26 mouse cellular contexts compared by ENCODE assay signal in genomic region chr11:85470508-85470907, GRCm38 (mm10).
DNase-seq lines count a peak whose midpoint lies in the region; ATAC-seq lines count a peak whose summit lies in the region.
"Had no signal": no experiment of that assay in that cellular context is flagged by ENCODE, and none has a peak within 500 bp of the region (broad histone marks: within the 10 kb centered on the region; RNA-seq: fewer than 3 reads in every experiment).

No protein-coding gene starts in this region.

- H3K9me3 ChIP-seq in hindbrain, embryonic 11.5 days (ENCODE audit: control insufficient read depth, low read length): no peaks in the 10 kb centered on the region
- no peaks in the 10 kb centered on the region for H3K9me3 ChIP-seq in hindbrain, embryonic 13.5 days
- H3K9me3 ChIP-seq in midbrain, embryonic 11.5 days (ENCODE audit: control insufficient read depth, low read length): no peaks in the 10 kb centered on the region
- no peaks in the 10 kb centered on the region for H3K9me3 ChIP-seq in midbrain, embryonic 13.5 days
- H3K9me3 ChIP-seq: embryonic facial prominence, embryonic 13.5 days; forebrain, embryonic 15.5 days; G1E; heart, embryonic 10.5 days; heart, embryonic 15.5 days had no signal

- no peaks in the 10 kb centered on the region for H3K36me3 ChIP-seq in hindbrain, embryonic 11.5 days (ENCODE audit: control insufficient read depth, insufficient read depth, low read length)
- no peaks in the 10 kb centered on the region for H3K36me3 ChIP-seq in hindbrain, embryonic 13.5 days
- no peaks in the 10 kb centered on the region for H3K36me3 ChIP-seq in midbrain, embryonic 11.5 days (ENCODE audit: control insufficient read depth, insufficient read depth, low read length)
- H3K36me3 ChIP-seq in midbrain, embryonic 13.5 days: no peaks in the 10 kb centered on the region
- H3K36me3 ChIP-seq: embryonic facial prominence, embryonic 13.5 days; forebrain, embryonic 15.5 days; G1E; heart, embryonic 10.5 days; heart, embryonic 15.5 days had no signal

- peak; percentile 14 for DNase-seq in embryo, embryonic 11 days
- no peak for DNase-seq in embryo, embryonic 10 days (ENCODE audit: low spot score)
- peak; percentile 21 for DNase-seq in hindbrain, embryonic 11.5 days (ENCODE audit: low spot score)
- DNase-seq in midbrain, embryonic 11.5 days (ENCODE audit: low spot score, missing footprints): peak; percentile 83
- DNase-seq in retina, embryonic 14.5 days (ENCODE audit: low spot score): peak; percentile 38
- no peak for DNase-seq in frontal cortex, postnatal 10 days (ENCODE audit: low spot score in 2 of 2)
- DNase-seq: adrenal gland, adult 8-10 months; adrenal gland, postnatal 36 days; B cell, adult 2 months; cerebellum, adult 11 months; cerebellum, adult 9-10 months; cerebellum, postnatal 25 days; gastrocnemius, adult 2 months; gastrocnemius, postnatal 36 days; heart, adult 18-20 months; heart, postnatal 14 days; kidney, adult 11 months had no signal

- no peaks in the 10 kb centered on the region; the same call in 1 of the 2 replicates for H3K4me1 ChIP-seq in hindbrain, embryonic 11.5 days (replicated peaks; ENCODE audit: control insufficient read depth, insufficient read depth, low read length)
- H3K4me1 ChIP-seq in hindbrain, embryonic 13.5 days (replicated peaks): peaks cover 9% of the 10 kb centered on the region
- H3K4me1 ChIP-seq in midbrain, embryonic 11.5 days (ENCODE audit: control insufficient read depth, insufficient read depth, low read length): peaks cover 8% of the 10 kb centered on the region
- H3K4me1 ChIP-seq in midbrain, embryonic 13.5 days (replicated peaks): peaks cover 20% of the 10 kb centered on the region

- no peak overlapping the region for H3K4me2 ChIP-seq in hindbrain, embryonic 11.5 days (replicated peaks; ENCODE audit: low read depth, low read length)
- no peak overlapping the region for H3K4me2 ChIP-seq in hindbrain, embryonic 13.5 days
- no peak overlapping the region for H3K4me2 ChIP-seq in midbrain, embryonic 11.5 days
- H3K4me2 ChIP-seq in midbrain, embryonic 13.5 days (replicated peaks): no peak overlapping the region
- H3K4me2 ChIP-seq: embryonic facial prominence, embryonic 13.5 days; forebrain, embryonic 15.5 days; heart, embryonic 15.5 days had no signal

- ATAC-seq in hindbrain, embryonic 11.5 days (ENCODE audit: low FRiP score): no peak
- ATAC-seq in hindbrain, embryonic 13.5 days (ENCODE audit: low FRiP score): no peak
- ATAC-seq in midbrain, embryonic 11.5 days (ENCODE audit: low FRiP score): no peak
- no peak for ATAC-seq in midbrain, embryonic 13.5 days
- ATAC-seq: CD4-positive, CD25-positive, alpha-beta regulatory T cell, adult 4 months; forebrain, embryonic 15.5 days; hindbrain, embryonic 16.5 days had no signal

- H3K27me3 ChIP-seq in hindbrain, embryonic 11.5 days (ENCODE audit: control insufficient read depth, insufficient read depth, low read length): no peaks in the 10 kb centered on the region
- H3K27me3 ChIP-seq in hindbrain, embryonic 13.5 days: 0 out of 2 replicates have a peak, but pooled peaks cover 7% of the 10 kb centered on the region
- H3K27me3 ChIP-seq in midbrain, embryonic 11.5 days (ENCODE audit: control insufficient read depth, insufficient read depth, low read length): peaks cover 13% of the 10 kb centered on the region
- H3K27me3 ChIP-seq in midbrain, embryonic 13.5 days: peaks cover 55% of the 10 kb centered on the region
- H3K27me3 ChIP-seq: embryonic facial prominence, embryonic 13.5 days; heart, embryonic 15.5 days had no signal

- WGBS in hindbrain, embryonic 11.5 days: 41% methylated on average over 4 of the region's 4 CpGs
- 17% methylated on average over 4 of the region's 4 CpGs for WGBS in hindbrain, embryonic 13.5 days
- WGBS in midbrain, embryonic 11.5 days: 31% methylated on average over 4 of the region's 4 CpGs
- WGBS in midbrain, embryonic 13.5 days: 9% methylated on average over 4 of the region's 4 CpGs

- H3K4me3 ChIP-seq in hindbrain, embryonic 11.5 days (ENCODE audit: low read depth, low read length): no peak overlapping the region
- H3K4me3 ChIP-seq in hindbrain, embryonic 13.5 days: no peak overlapping the region
- no peak overlapping the region for H3K4me3 ChIP-seq in midbrain, embryonic 11.5 days (ENCODE audit: low read depth, low read length)
- H3K4me3 ChIP-seq in midbrain, embryonic 13.5 days (replicated peaks): no peak overlapping the region
- H3K4me3 ChIP-seq: embryonic facial prominence, embryonic 13.5 days; forebrain, embryonic 15.5 days; gastrocnemius, adult 2 months; heart, embryonic 10.5 days; heart, embryonic 15.5 days had no signal

- no peak overlapping the region for H3K9ac ChIP-seq in hindbrain, embryonic 11.5 days (ENCODE audit: low read depth, low read length)
- no peak overlapping the region for H3K9ac ChIP-seq in hindbrain, embryonic 13.5 days
- H3K9ac ChIP-seq in midbrain, embryonic 11.5 days (ENCODE audit: low read length): no peak overlapping the region
- H3K9ac ChIP-seq in midbrain, embryonic 13.5 days (replicated peaks): no peak overlapping the region
- H3K9ac ChIP-seq: embryonic facial prominence, embryonic 13.5 days; forebrain, embryonic 15.5 days; heart, embryonic 15.5 days had no signal

- H3K27ac ChIP-seq in hindbrain, embryonic 11.5 days (ENCODE audit: low read depth, low read length): no peak overlapping the region
- no peak overlapping the region for H3K27ac ChIP-seq in hindbrain, embryonic 13.5 days
- no peak overlapping the region for H3K27ac ChIP-seq in midbrain, embryonic 11.5 days (ENCODE audit: low read depth, low read length)
- no peak overlapping the region for H3K27ac ChIP-seq in midbrain, embryonic 13.5 days
- H3K27ac ChIP-seq: embryonic facial prominence, embryonic 13.5 days; forebrain, embryonic 15.5 days; gastrocnemius, adult 2 months; heart, embryonic 10.5 days; heart, embryonic 15.5 days had no signal

Comparison
In these comparisons a context has a peak if more than half of its experiments do, and no peak if none do; other contexts are left out.
1. DNase-seq: peak in embryo, embryonic 11 days (single experiment), hindbrain, embryonic 11.5 days (single experiment), midbrain, embryonic 11.5 days (single experiment) and retina, embryonic 14.5 days (single experiment); none in embryo, embryonic 10 days (single experiment) and frontal cortex, postnatal 10 days (0 of 2).